Mouse (Mus musculus) kidney, adult 2 months (tissue): ENCODE results near the gene Zfp414.

ENCODE experiments used
- CTCF ChIP-seq: fragments of 200-500 bp; conservative IDR thresholded peaks from 2 replicates; pipeline ENCODE4 v1.5.1; 2011; ENCODE audit warnings: low read depth, mild to moderate bottlenecking, control low read depth, low read length, moderate library complexity, mixed read lengths; ENCODE audit not compliant: insufficient read depth, insufficient read length
- POLR2A ChIP-seq: fragments of 200-500 bp; IDR thresholded peaks from one replicate; pipeline ENCODE4 v1.6.1; 2011; ENCODE audit warnings: low read depth, low read length, control low read depth

- TF ChIP-seq POLR2A (no peak), CTCF (no peak)
Observed at GRCm38 (mm10) chr17:33639743-33640142, 10.9 kb downstream of the Zfp414 start.
